Mouse (Mus musculus): ENCODE measurements around the gene Slc24a4. TPM values are rescaled to one million over a fixed set of nuclear protein-coding genes. Genes with fewer than 3 reads are reported as not detected.

The Slc24a4 gene
- total and polyA plus RNA-seq, 3 experiments, result 0.16 TPM; not detected in 2

DNA sequence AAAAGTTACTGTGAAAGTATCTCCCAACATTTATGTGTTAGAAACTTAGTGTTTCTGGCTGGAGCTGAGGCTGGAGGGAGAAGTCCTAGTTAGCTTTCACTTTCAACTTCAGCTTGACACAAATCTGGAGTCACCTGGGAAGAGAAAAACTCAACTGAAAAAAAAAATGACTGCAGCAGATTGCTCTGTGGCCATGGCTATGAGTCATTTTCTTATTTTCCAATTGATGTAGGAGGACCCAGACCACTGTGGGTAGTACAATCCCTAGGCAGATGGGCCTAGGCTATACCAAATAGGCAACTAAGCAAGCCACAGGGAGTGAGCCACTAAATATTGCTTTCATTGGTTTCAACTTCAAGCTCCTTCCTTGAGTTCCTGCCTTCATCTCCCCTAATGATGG lies 19.7 kb upstream of the Slc24a4 start:
- TF ChIP-seq CTCF (IDR thresholded peaks at IDR 0.05; ENCODE audit: low read depth, low read length) (no peak), TAL1 (conservative IDR thresholded peaks at IDR 0.05; ENCODE audit: low read depth, low read length) (no peak), GATA2 (IDR thresholded peaks at IDR 0.05; ENCODE audit: borderline replicate concordance, low read depth, low read length) (no peak), GATA1 (IDR thresholded peaks at IDR 0.05; ENCODE audit: borderline replicate concordance, low read length) (no peak), POLR2AphosphoS5 (IDR thresholded peaks at IDR 0.05; ENCODE audit: insufficient replicate concordance, low read depth, low read length) (no peak)
- no peak for DNase-seq (ENCODE audit: low spot score)
- Histone ChIP-seq H3K4me1 (ENCODE audit: insufficient read depth, low read depth, low read length) (no peaks in the 10 kb centered on the region), H3K9me3 (replicated peaks) (no peaks in the 10 kb centered on the region), H3K27me3 (ENCODE audit: insufficient read depth, low read length) (0 out of 2 replicates have a peak, but pooled peaks cover 3% of the 10 kb centered on the region), H3K36me3 (replicated peaks) (no peaks in the 10 kb centered on the region), H3K4me3 (ENCODE audit: low read depth, low read length) (no peak overlapping the region)
- no peak for ATAC-seq (ENCODE audit: extremely low read depth, insufficient number of reproducible peaks, low FRiP score, poor library complexity, severe bottlenecking)

DNA sequence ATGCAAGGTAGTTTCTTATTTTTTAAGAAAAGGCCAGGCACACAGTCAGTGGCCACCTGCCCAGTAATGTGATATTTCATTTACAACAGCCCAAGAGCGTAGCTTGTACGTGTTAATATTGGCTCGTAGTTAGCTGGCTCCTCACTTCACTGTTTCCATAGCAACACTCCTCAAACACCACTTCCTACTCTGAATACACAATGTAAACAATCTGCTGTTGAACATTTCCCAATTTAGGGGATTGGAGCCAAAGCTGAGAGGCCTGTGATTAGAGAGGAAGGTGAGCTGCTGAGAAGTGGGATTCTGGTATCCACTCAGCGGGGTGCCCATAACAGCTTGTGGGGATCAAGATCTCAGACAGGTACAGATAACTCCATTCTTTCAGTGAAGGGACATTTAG lies 16.0 kb upstream of the Slc24a4 start:
- H3K36me3 ChIP-seq (replicated peaks), result no peaks in the 10 kb centered on the region
- TF ChIP-seq TAL1 (conservative IDR thresholded peaks at IDR 0.05; ENCODE audit: low read depth, low read length) (no peak), CTCF (IDR thresholded peaks at IDR 0.05; ENCODE audit: low read depth, low read length) (no peak), POLR2AphosphoS5 (IDR thresholded peaks at IDR 0.05; ENCODE audit: insufficient replicate concordance, low read depth, low read length) (no peak), GATA1 (IDR thresholded peaks at IDR 0.05; ENCODE audit: borderline replicate concordance, low read length) (no peak), GATA2 (IDR thresholded peaks at IDR 0.05; ENCODE audit: borderline replicate concordance, low read depth, low read length) (no peak)
- 0 out of 2 replicates have a peak, but pooled peaks cover 3% of the 10 kb centered on the region for H3K27me3 ChIP-seq (ENCODE audit: insufficient read depth, low read length)
- no peaks in the 10 kb centered on the region for H3K4me1 ChIP-seq (ENCODE audit: insufficient read depth, low read depth, low read length)
- no peak for ATAC-seq (ENCODE audit: extremely low read depth, insufficient number of reproducible peaks, low FRiP score, poor library complexity, severe bottlenecking)
- no peaks in the 10 kb centered on the region for H3K9me3 ChIP-seq (replicated peaks)
- no peak for DNase-seq (ENCODE audit: low spot score)
- no peak overlapping the region for H3K4me3 ChIP-seq (ENCODE audit: low read depth, low read length)

DNA sequence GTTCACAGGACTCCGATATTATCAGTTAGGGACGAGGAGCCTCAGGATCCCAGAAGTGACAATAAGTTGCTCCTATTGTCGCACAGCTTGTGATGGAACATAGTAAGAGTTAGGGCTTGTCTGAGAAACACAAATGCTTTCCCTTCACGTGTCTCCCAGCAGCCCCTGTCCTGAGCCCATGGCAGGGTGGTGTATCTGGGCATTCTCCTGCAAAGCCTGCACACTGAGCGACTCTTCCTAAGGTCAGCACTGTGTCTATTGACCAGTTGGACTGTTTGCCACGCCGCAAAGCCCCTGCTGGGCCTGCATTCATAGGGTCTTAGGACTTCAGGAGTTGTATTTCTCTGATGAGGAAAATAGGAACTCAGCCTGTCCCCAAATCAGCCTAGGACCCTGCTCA lies 15.6 kb upstream of the Slc24a4 start:
- H3K4me3 ChIP-seq (ENCODE audit: low read depth, low read length), result no peak overlapping the region
- DNase-seq (ENCODE audit: low spot score) (no peak), ATAC-seq (ENCODE audit: extremely low read depth, insufficient number of reproducible peaks, low FRiP score, poor library complexity, severe bottlenecking) (no peak)
- H3K9me3 ChIP-seq (replicated peaks), result no peaks in the 10 kb centered on the region
- no peaks in the 10 kb centered on the region for H3K36me3 ChIP-seq (replicated peaks)
- TF ChIP-seq TAL1 (conservative IDR thresholded peaks at IDR 0.05; ENCODE audit: low read depth, low read length), result no peak
- TF ChIP-seq CTCF (IDR thresholded peaks at IDR 0.05; ENCODE audit: low read depth, low read length), result no peak
- TF ChIP-seq POLR2AphosphoS5 (IDR thresholded peaks at IDR 0.05; ENCODE audit: insufficient replicate concordance, low read depth, low read length), result no peak
- TF ChIP-seq GATA1 (IDR thresholded peaks at IDR 0.05; ENCODE audit: borderline replicate concordance, low read length), result no peak
- TF ChIP-seq GATA2 (IDR thresholded peaks at IDR 0.05; ENCODE audit: borderline replicate concordance, low read depth, low read length), result no peak
- 0 out of 2 replicates have a peak, but pooled peaks cover 3% of the 10 kb centered on the region for H3K27me3 ChIP-seq (ENCODE audit: insufficient read depth, low read length)
- no peaks in the 10 kb centered on the region for H3K4me1 ChIP-seq (ENCODE audit: insufficient read depth, low read depth, low read length)

GRCm38 (mm10) chr12:102113391-102113790 lies 15.1 kb upstream of the Slc24a4 start:
- no peak for DNase-seq (ENCODE audit: low spot score)
- no peak for ATAC-seq (ENCODE audit: extremely low read depth, insufficient number of reproducible peaks, low FRiP score, poor library complexity, severe bottlenecking)
- TF ChIP-seq CTCF (IDR thresholded peaks at IDR 0.05; ENCODE audit: low read depth, low read length), result no peak
- TF ChIP-seq GATA1 (IDR thresholded peaks at IDR 0.05; ENCODE audit: borderline replicate concordance, low read length), result no peak
- TF ChIP-seq GATA2 (IDR thresholded peaks at IDR 0.05; ENCODE audit: borderline replicate concordance, low read depth, low read length), result no peak
- TF ChIP-seq TAL1 (conservative IDR thresholded peaks at IDR 0.05; ENCODE audit: low read depth, low read length), result no peak
- Histone ChIP-seq H3K4me1 (ENCODE audit: insufficient read depth, low read depth, low read length) (no peaks in the 10 kb centered on the region), H3K36me3 (replicated peaks) (no peaks in the 10 kb centered on the region), H3K4me3 (ENCODE audit: low read depth, low read length) (no peak overlapping the region), H3K9me3 (replicated peaks) (no peaks in the 10 kb centered on the region), H3K27me3 (ENCODE audit: insufficient read depth, low read length) (0 out of 2 replicates have a peak, but pooled peaks cover 3% of the 10 kb centered on the region)

GRCm38 (mm10) chr12:102116580-102116979 lies 12.0 kb upstream of the Slc24a4 start:
- DNase-seq (ENCODE audit: low spot score) (no peak), ATAC-seq (ENCODE audit: extremely low read depth, insufficient number of reproducible peaks, low FRiP score, poor library complexity, severe bottlenecking) (no peak)
- no peaks in the 10 kb centered on the region for H3K36me3 ChIP-seq (replicated peaks)
- H3K4me1 ChIP-seq (ENCODE audit: insufficient read depth, low read depth, low read length), result no peaks in the 10 kb centered on the region
- no peak for TF ChIP-seq GATA2 (IDR thresholded peaks at IDR 0.05; ENCODE audit: borderline replicate concordance, low read depth, low read length)
- no peak for TF ChIP-seq TAL1 (conservative IDR thresholded peaks at IDR 0.05; ENCODE audit: low read depth, low read length)
- TF ChIP-seq GATA1 (IDR thresholded peaks at IDR 0.05; ENCODE audit: borderline replicate concordance, low read length), result no peak
- TF ChIP-seq CTCF (IDR thresholded peaks at IDR 0.05; ENCODE audit: low read depth, low read length), result no peak
- no peak for TF ChIP-seq POLR2AphosphoS5 (IDR thresholded peaks at IDR 0.05; ENCODE audit: insufficient replicate concordance, low read depth, low read length)
- H3K27me3 ChIP-seq (ENCODE audit: insufficient read depth, low read length), result no peaks in the 10 kb centered on the region
- H3K4me3 ChIP-seq (ENCODE audit: low read depth, low read length), result no peak overlapping the region
- no peaks in the 10 kb centered on the region for H3K9me3 ChIP-seq (replicated peaks)

DNA sequence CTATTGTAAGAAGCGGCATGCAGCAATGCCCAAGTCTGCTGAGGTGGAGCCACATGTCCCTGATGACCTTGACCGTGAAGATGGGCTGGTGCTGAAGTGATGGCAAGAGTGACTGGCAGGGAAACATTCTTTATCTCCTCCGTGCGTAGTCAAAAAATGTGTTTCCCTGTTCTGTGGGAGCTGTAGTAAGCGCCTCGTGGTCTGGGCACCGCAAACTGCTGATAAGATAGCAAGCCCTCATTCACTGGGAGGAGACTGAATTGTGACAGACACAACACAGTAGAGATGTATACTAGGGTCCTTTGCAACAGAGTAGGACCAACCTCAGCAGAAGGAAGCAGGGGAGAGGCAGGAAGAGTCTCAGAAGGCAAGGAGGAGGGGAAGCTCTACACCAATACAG lies 10.5 kb upstream of the Slc24a4 start:
- no peak for ATAC-seq (ENCODE audit: extremely low read depth, insufficient number of reproducible peaks, low FRiP score, poor library complexity, severe bottlenecking)
- no peak overlapping the region for H3K4me3 ChIP-seq (ENCODE audit: low read depth, low read length)
- no peak for DNase-seq (ENCODE audit: low spot score)
- no peaks in the 10 kb centered on the region for H3K36me3 ChIP-seq (replicated peaks)
- no peaks in the 10 kb centered on the region for H3K4me1 ChIP-seq (ENCODE audit: insufficient read depth, low read depth, low read length)
- no peaks in the 10 kb centered on the region for H3K9me3 ChIP-seq (replicated peaks)
- TF ChIP-seq TAL1 (conservative IDR thresholded peaks at IDR 0.05; ENCODE audit: low read depth, low read length) (no peak), GATA2 (IDR thresholded peaks at IDR 0.05; ENCODE audit: borderline replicate concordance, low read depth, low read length) (no peak), GATA1 (IDR thresholded peaks at IDR 0.05; ENCODE audit: borderline replicate concordance, low read length) (no peak), CTCF (IDR thresholded peaks at IDR 0.05; ENCODE audit: low read depth, low read length) (no peak), POLR2AphosphoS5 (IDR thresholded peaks at IDR 0.05; ENCODE audit: insufficient replicate concordance, low read depth, low read length) (no peak)
- no peaks in the 10 kb centered on the region for H3K27me3 ChIP-seq (ENCODE audit: insufficient read depth, low read length)

Measured in G1E (cell line).